Mouse (Mus musculus) heart, embryonic 16.5 days (tissue): ENCODE measurements around the gene Cldn3. TPM values are rescaled to one million over a fixed set of nuclear protein-coding genes. Genes with fewer than 3 reads are reported as not detected.

Source experiments
- ATAC-seq: fragments of 200-750 bp; cut with Nextera tagmentation; replicated peaks from 2 replicates; pipeline ENCODE4 v1.8.0; 2017; ENCODE audit warnings: moderate number of reproducible peaks; ENCODE audit not compliant: insufficient read depth, low FRiP score; ENCODE audit errors: extremely low read depth
- H3K27ac ChIP-seq: fragments of 300-500 bp; sonication (generic); 2 replicates; pipeline ENCODE4 v1.5.1; 2014; ENCODE audit warnings: mild to moderate bottlenecking, low read length, control low read depth, moderate library complexity
- H3K27me3 ChIP-seq: fragments of 300-500 bp; sonication (generic); 2 replicates; pipeline ENCODE4 v1.6.1; 2014; ENCODE audit warnings: low read length, mixed read lengths; ENCODE audit not compliant: control insufficient read depth, insufficient read depth
- H3K36me3 ChIP-seq: fragments of 300-500 bp; sonication (generic); 2 replicates; pipeline ENCODE4 v1.6.1; 2014; ENCODE audit not compliant: control insufficient read depth, insufficient read depth
- H3K4me1 ChIP-seq: fragments of 300-500 bp; sonication (generic); 2 replicates; pipeline ENCODE4 v1.6.1; 2014; ENCODE audit warnings: low read length, mixed read lengths; ENCODE audit not compliant: control insufficient read depth, insufficient read depth
- H3K4me2 ChIP-seq: fragments of 300-500 bp; sonication (generic); 2 replicates; pipeline ENCODE4 v1.6.1; 2014; ENCODE audit warnings: low read depth, mild to moderate bottlenecking, control low read depth, low read length
- H3K4me3 ChIP-seq: fragments of 300-500 bp; sonication (generic); 2 replicates; pipeline ENCODE4 v1.5.1; 2014; ENCODE audit warnings: mild to moderate bottlenecking, control low read depth, low read length
- H3K9ac ChIP-seq: fragments of 300-500 bp; sonication (generic); 2 replicates; pipeline ENCODE4 v1.6.1; 2014; ENCODE audit warnings: low read length, control low read depth
- H3K9me3 ChIP-seq: fragments of 300-500 bp; sonication (generic); replicated peaks from 2 replicates; pipeline ENCODE4 v1.6.1; 2016; ENCODE audit warnings: low read length; ENCODE audit not compliant: control insufficient read depth
- WGBS: fragments of 180-500 bp; shearing (Covaris S2); extraction: QIAGEN DNeasy Blood & Tissue Kit; methylation state at CpG from one replicate; pipeline ENCODE4 v1.1.7; 2014; 5-methylcytosine and 5-hydroxymethylcytosine counted together
- polyA plus RNA-seq: library from polyadenylated mRNA; unstranded; fragments of >200 nt; fragmentation: Nextera tagmentation; extraction: Ambion mirVana; gene quantifications from 2 replicates; pipeline ENCODE4 v1.2.1, GENCODE M21; 2015

Gene Cldn3
- polyA plus RNA-seq, 1 experiment from 2014 or later, result 8.0 TPM

DNA sequence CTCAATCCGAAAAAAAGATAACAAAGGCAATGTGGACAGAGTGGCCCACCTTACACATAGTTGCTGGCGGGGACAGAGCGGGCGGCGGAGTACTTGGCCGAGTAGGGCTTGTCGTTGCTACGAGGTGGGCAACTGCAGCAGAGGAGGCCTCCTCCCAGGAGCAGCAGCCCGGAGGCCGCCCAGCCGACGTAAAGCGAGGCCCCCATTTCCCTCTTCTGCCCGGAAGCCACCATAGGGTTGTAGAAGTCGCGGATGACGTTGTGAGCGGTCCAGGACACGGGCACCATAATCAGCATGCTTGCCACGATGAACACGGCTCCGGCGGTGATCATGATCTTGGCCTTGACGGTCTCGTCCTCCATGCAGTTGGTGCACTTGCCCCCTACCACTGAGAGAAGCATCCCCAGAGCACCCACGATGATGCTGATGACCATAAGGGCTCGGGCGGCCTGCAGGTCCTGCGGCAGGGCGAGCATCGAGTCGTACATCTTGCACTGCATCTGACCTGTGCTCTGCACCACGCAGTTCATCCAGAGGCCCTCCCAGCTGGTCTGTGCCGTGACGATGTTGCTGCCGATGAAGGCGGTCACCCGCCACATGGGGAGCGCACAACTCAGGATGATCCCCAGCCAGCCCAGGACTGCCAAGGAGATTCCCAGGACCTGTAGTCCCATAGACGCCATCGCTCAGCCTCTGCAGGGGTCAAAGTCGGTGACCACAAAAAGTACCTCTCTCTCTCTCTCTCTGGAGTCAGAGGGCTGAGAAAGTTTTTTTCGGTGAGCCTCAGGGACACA is 39.8 kb upstream of the Cldn3 start:
- Histone ChIP-seq H3K27ac (no peak overlapping the region), H3K4me1 (peaks cover 24% of the 10 kb centered on the region), H3K27me3 (peaks cover 11% of the 10 kb centered on the region), H3K4me2 (peak overlapping the region; percentile 45), H3K4me3 (peak overlapping the region; percentile 38), H3K36me3 (no peaks in the 10 kb centered on the region), H3K9ac (0 out of 2 replicates have a peak overlapping the region, but pooled peaks have one; percentile 33), H3K9me3 (no peaks in the 10 kb centered on the region)
- 32% methylated on average over 43 of the region's 43 CpGs for WGBS
- ATAC-seq, result no peak

DNA sequence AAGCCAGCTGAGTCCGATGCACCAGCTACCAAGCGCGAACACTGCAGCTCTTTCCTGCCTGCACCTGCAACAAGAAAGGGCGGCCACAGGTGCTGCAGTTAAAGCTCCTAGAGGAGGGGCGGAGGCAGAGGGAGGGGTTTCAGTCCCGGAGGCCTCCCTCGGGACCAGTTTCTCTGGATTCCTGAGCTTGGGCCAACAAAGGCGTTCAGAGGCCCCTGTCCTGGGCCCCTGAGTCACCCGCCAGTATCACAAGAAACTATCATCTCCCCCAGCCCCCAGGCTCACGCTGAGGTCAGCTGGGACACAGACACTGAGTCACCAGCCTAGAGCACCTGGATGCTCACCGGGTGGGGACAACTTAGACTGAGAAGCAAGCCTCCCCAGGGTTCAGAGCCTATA is 39.2 kb upstream of the Cldn3 start, which contains the start of gene Cldn4:
TSS of gene Cldn4 (minus strand) at position 78 of the 399 bp plus-strand sequence.
- Histone ChIP-seq H3K9me3 (no peaks in the 10 kb centered on the region), H3K27ac (0 out of 2 replicates have a peak within 1 kb of the TSS, but pooled peaks have one; percentile 28), H3K4me1 (peaks cover 30% of the 10 kb centered on the region), H3K9ac (peak within 1 kb of the TSS; percentile 33), H3K4me2 (peak within 1 kb of the TSS; percentile 45), H3K27me3 (peaks cover 11% of the 10 kb centered on the region), H3K4me3 (peak within 1 kb of the TSS; percentile 38), H3K36me3 (no peaks in the 10 kb centered on the region)
- 19% methylated on average over 11 of the region's 11 CpGs for WGBS
- ATAC-seq, result no peak

DNA sequence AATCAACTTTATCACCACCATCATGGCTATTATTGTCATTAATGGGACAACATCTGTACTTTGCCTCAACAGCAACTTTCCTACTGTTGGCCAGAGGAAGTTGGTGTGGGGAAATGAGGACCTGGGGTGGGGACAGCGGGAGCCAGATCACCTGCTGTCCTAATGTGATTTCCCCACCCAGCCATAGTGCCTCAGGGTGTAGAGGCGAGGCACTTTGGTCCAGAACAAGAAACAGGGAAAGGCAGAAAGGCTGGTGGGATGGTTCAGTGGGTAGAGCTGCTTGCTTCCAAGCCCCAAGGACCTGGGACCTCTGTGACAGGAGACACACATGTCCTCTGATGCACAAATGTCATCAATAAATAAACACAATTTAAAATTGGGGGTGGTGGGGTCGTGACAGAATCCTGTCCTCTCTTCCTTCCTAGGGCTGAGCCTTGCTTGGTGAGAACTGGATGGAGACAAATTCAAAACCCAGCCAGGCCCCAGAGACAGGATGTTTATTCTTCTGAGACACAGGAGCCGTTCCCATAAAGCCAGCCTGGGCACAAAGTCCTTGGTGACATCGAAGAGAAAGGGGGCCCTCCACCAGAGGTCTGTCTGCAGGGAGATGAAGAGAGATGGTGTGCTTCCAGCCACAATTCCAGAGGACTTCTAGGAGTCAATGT is 38.5 kb upstream of the Cldn3 start:
- Histone ChIP-seq H3K9me3 (no peaks in the 10 kb centered on the region), H3K9ac (no peak overlapping the region), H3K27ac (0 out of 2 replicates have a peak overlapping the region, but pooled peaks have one; percentile 28), H3K27me3 (peaks cover 11% of the 10 kb centered on the region), H3K4me3 (no peak overlapping the region), H3K36me3 (no peaks in the 10 kb centered on the region), H3K4me2 (no peak overlapping the region), H3K4me1 (peaks cover 31% of the 10 kb centered on the region)
- 54% methylated on average over 5 of the region's 5 CpGs for WGBS
- ATAC-seq, result no peak

DNA sequence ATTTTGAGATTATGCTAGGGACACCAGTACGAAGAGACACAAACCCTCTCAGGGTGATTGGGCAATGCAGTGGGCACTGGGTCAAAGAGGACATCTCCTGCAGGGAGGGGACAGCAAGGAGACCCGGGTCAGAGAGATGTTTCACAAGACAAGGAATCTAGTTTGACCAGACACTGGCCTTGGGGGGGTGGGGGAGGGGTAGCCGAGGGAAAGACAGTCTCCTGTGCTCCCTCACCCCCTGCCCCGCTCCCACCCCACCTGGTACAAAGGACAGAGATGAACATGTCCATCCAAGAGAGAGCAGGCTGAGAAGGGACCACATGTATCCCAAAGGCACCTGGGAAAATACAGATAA is 38.0 kb upstream of the Cldn3 start:
- H3K9me3 ChIP-seq, result no peaks in the 10 kb centered on the region
- 47% methylated on average over 4 of the region's 4 CpGs for WGBS
- 0 out of 2 replicates have a peak overlapping the region, but pooled peaks have one; percentile 28 for H3K27ac ChIP-seq
- H3K9ac ChIP-seq, result no peak overlapping the region
- ATAC-seq, result no peak
- peaks cover 27% of the 10 kb centered on the region for H3K4me1 ChIP-seq
- peaks cover 11% of the 10 kb centered on the region for H3K27me3 ChIP-seq
- no peaks in the 10 kb centered on the region for H3K36me3 ChIP-seq
- H3K4me2 ChIP-seq, result no peak overlapping the region
- no peak overlapping the region for H3K4me3 ChIP-seq

DNA sequence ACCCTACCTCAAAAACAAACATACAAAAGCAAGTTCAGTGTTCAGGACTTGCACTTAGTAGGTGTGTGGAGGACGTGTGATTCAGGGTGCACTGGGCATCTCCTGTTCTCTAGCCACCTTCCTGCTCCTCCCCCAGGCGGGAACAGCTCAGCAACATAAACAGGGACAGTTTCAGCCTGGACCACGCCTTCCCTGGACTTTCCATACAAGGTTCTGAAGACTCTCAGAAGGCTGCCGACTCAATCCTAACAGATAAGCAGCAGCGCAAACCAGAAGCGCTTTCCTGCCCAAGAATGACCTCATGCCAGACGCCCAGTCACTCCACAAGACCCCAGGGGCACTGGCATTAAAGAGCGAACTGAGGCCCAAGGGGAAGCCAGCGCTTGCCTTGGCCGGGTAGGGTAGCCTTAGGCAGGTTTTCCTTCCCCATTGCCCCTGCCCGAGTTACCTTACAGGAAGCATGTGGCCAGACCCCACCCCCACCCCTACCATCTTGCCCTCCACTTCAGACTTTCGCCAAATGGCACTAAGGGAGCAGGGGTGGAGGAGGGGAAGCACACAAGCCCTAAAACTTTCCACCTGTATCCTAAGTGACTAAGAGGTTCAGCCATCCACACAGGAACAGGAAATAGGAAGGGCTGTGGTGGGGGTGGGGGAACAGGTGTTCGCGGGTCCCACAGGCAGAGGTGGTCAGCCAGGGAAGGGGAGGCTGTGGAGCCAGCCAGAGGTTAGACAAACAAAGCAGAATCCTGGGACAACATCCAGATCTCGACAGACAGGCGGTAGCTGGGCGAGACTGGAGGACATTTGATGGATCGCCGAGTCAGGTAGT is 34.7 kb upstream of the Cldn3 start:
- Histone ChIP-seq H3K4me3 (peak overlapping the region; percentile 22; the same call in 1 of the 2 replicates), H3K9ac (peak overlapping the region; percentile 50; the same call in 1 of the 2 replicates), H3K9me3 (no peaks in the 10 kb centered on the region), H3K4me1 (peaks cover 27% of the 10 kb centered on the region), H3K27ac (peak overlapping the region; percentile 69), H3K36me3 (no peaks in the 10 kb centered on the region), H3K27me3 (peaks cover 5% of the 10 kb centered on the region), H3K4me2 (peak overlapping the region; percentile 61)
- peak; percentile 43; the same call in 1 of the 2 replicates for ATAC-seq
- 12% methylated on average over 19 of the region's 19 CpGs for WGBS

DNA sequence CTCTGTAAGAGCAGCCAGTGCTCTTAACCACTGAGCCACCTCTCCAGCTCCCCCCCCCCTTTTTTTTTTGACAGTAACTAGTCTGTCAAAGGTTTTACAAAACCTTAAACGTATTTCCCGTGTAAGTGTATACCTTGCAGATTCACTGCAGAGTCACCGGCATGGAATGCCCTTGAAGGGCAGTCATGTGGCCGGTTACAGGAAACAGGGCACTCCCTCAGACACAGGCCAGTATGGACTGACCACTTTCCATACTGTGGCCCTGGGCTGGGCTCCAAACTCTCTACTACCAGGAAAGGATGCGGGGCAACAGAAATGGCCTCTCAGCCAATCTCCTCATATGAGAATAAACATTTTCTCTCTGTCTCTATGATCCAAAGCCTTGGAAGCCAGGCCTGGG is 30.5 kb upstream of the Cldn3 start:
- ATAC-seq, result no peak
- 54% methylated on average over 5 of the region's 5 CpGs for WGBS
- H3K27me3 ChIP-seq, result no peaks in the 10 kb centered on the region
- no peak overlapping the region for H3K9ac ChIP-seq
- no peak overlapping the region for H3K4me3 ChIP-seq
- no peaks in the 10 kb centered on the region for H3K36me3 ChIP-seq
- no peak overlapping the region for H3K27ac ChIP-seq
- H3K9me3 ChIP-seq, result no peaks in the 10 kb centered on the region
- peaks cover 14% of the 10 kb centered on the region for H3K4me1 ChIP-seq
- H3K4me2 ChIP-seq, result no peak overlapping the region

DNA sequence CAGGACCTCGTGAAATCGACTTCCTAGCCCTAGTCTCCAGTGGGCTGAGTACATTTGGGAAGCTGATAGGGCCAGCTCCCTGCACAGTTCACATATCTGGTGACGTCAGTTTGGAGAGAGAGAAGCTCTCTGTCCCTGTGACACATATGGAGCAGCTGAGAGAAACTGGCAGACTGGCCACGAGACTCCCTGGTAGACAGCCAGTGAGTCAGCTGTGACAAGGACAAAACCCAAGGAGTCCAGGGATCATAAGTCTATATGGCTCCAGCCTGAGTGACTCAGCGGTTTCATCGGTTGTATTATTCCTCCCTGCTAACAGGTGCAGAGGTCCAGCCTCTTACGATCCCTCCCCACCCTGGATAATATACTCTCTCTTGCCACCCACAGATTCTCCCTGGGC is 26.9 kb upstream of the Cldn3 start:
- WGBS, result 52% methylated on average over 7 of the region's 7 CpGs
- H3K36me3 ChIP-seq, result no peaks in the 10 kb centered on the region
- no peaks in the 10 kb centered on the region for H3K27me3 ChIP-seq
- no peak overlapping the region for H3K27ac ChIP-seq
- no peak overlapping the region for H3K9ac ChIP-seq
- H3K4me1 ChIP-seq, result no peaks in the 10 kb centered on the region
- H3K4me3 ChIP-seq, result no peak overlapping the region
- H3K9me3 ChIP-seq, result no peaks in the 10 kb centered on the region
- H3K4me2 ChIP-seq, result no peak overlapping the region
- peak; percentile 59 for ATAC-seq

DNA sequence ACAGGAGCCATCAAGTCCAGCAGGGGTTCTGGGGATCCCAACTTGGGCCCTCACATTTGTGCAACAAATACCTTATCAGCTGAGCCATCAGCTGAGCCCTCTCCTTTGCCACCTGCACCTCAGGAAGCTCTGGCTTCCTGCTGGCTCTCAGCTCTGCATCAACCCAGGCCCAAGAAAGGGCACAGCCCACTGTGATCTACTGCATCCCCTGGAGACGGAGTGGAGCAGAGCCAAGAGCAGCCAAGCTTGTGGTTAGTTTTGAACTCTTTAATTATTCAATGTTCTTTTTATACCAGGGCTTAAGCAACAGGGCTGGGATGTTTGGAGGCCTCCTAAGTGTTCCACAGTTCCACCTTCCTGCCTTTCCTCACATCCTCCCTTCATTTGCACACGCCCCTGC is 25.6 kb upstream of the Cldn3 start:
- H3K27me3 ChIP-seq, result no peaks in the 10 kb centered on the region
- H3K9me3 ChIP-seq, result no peaks in the 10 kb centered on the region
- no peaks in the 10 kb centered on the region for H3K36me3 ChIP-seq
- no peak overlapping the region for H3K9ac ChIP-seq
- H3K4me2 ChIP-seq, result no peak overlapping the region
- no peak; the same call in 1 of the 2 replicates for ATAC-seq
- WGBS, result 69% methylated on average over 2 of the region's 2 CpGs
- H3K4me1 ChIP-seq, result no peaks in the 10 kb centered on the region
- H3K4me3 ChIP-seq, result no peak overlapping the region
- H3K27ac ChIP-seq, result no peak overlapping the region
